Mouse (Mus musculus): ENCODE measurements at regions not wholly inside any gene's neighbourhood (a gene's known extent, or its start where the extent isn't known, plus 50 kb on each side); places are given as distances from the start of the nearest gene placed in this dataset.

DNA sequence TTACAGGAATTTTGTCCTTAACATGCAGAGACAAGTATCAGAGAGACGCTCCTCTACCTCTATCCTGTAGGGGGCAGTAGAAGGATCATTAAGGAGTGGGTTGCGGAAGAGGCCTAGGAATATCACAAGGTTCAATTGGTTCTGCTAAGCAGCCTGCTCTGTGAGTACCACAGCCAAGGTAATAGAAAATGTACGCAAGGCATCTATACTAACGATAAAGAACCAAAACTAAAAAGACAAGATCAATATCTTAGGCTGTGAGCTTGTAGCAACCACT lies 469.1 kb downstream of the Plcl1 start:
- 68% methylated on average over 4 of the region's 4 CpGs for WGBS
- no peaks in the 10 kb centered on the region for H3K4me1 ChIP-seq (ENCODE audit: control insufficient read depth, insufficient read depth, low read length)
- DNase-seq (ENCODE audit: low spot score) (no peak), ATAC-seq (ENCODE audit: low read depth) (no peak)
- no peak overlapping the region for H3K27ac ChIP-seq (replicated peaks; ENCODE audit: low read depth, low read length)
- no peak overlapping the region for H3K9ac ChIP-seq (ENCODE audit: low read depth, low read length)
- no peaks in the 10 kb centered on the region for H3K27me3 ChIP-seq (replicated peaks; ENCODE audit: control insufficient read depth, insufficient read depth, low read length)
- no peaks in the 10 kb centered on the region for H3K36me3 ChIP-seq (ENCODE audit: control insufficient read depth, insufficient read depth, low read length)
- no peaks in the 10 kb centered on the region for H3K9me3 ChIP-seq (ENCODE audit: control insufficient read depth, low read length)
- no peak overlapping the region for H3K4me2 ChIP-seq (ENCODE audit: low read depth, low read length)
- no peak overlapping the region for H3K4me3 ChIP-seq (ENCODE audit: low read depth, low read length)

DNA sequence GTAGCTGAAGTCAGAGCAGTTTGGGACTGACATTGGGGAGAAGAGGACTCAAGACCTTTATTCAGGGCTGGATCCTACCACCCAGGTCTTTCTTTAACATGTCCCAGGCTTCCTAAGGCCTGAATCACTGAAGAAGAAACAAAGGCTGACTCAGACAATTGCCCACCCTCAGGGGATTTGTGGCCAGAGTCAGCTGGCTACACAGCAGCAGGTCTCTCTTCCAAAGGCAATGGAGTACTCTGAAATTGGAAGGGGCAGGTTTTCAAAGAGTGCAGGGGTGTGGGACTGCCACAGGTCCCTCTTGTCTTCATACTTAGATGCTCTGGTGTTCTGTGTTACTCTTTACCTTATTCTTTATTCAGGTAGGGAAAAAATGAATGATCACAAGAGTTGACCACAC lies 478.9 kb downstream of the Plcl1 start:
- peaks cover 15% of the 10 kb centered on the region; the same call in 1 of the 2 replicates for H3K27me3 ChIP-seq (replicated peaks; ENCODE audit: control insufficient read depth, insufficient read depth, low read length)
- no peak for ATAC-seq (ENCODE audit: low read depth)

DNA sequence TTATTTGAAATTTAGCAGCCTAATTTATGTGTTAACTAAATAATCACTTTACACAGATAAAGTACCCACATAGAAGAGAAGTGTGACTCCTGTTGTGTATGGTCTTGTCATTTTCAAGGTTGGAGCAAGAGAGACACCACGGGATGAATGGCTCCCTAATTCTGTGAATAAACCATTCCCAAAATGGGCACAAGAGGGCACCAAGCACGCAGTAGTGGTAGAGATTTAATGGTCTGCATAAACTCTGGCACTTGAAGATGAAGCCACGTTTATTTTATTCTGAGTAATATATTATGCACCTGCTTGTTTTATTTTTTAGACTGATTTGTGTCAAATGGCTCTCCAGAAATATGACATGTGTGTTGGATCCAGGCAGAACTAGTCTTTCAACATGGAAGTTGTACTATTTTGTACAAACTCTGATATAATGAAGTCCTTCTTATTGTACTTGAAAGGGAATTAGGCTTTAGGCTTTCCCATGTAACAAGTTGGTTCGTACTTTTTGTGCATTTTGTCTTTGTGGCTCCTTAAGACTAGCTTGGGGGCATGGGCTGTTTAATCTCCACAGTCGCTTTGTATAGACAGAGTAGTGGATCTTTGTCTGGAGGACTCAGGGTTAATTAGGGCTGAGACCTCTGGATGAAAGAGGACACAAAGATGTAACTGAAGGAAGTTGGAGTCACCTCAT lies 480.8 kb downstream of the Plcl1 start:
- DNase-seq (ENCODE audit: low spot score) (peak; percentile 73), ATAC-seq (ENCODE audit: low read depth) (peak; percentile 62; the same call in 1 of the 2 replicates)
- no peaks in the 10 kb centered on the region for H3K36me3 ChIP-seq (ENCODE audit: control insufficient read depth, insufficient read depth, low read length)
- H3K4me1 ChIP-seq (ENCODE audit: control insufficient read depth, insufficient read depth, low read length), result peaks cover 3% of the 10 kb centered on the region; the same call in 1 of the 2 replicates
- WGBS, result 14% methylated on average over 5 of the region's 5 CpGs
- H3K9ac ChIP-seq (ENCODE audit: low read depth, low read length), result no peak overlapping the region
- no peak overlapping the region for H3K27ac ChIP-seq (replicated peaks; ENCODE audit: low read depth, low read length)
- no peak overlapping the region for H3K4me2 ChIP-seq (ENCODE audit: low read depth, low read length)
- H3K4me3 ChIP-seq (ENCODE audit: low read depth, low read length), result no peak overlapping the region
- peaks cover 31% of the 10 kb centered on the region for H3K27me3 ChIP-seq (replicated peaks; ENCODE audit: control insufficient read depth, insufficient read depth, low read length)
- H3K9me3 ChIP-seq (ENCODE audit: control insufficient read depth, low read length), result no peaks in the 10 kb centered on the region

More for the DNA sequence above, 478.9 kb downstream of the Plcl1 start:
- Histone ChIP-seq H3K9ac (ENCODE audit: low read depth, low read length) (no peak overlapping the region), H3K4me3 (ENCODE audit: low read depth, low read length) (no peak overlapping the region), H3K4me1 (ENCODE audit: control insufficient read depth, insufficient read depth, low read length) (peaks cover 3% of the 10 kb centered on the region; the same call in 1 of the 2 replicates), H3K36me3 (ENCODE audit: control insufficient read depth, insufficient read depth, low read length) (no peaks in the 10 kb centered on the region), H3K4me2 (ENCODE audit: low read depth, low read length) (no peak overlapping the region), H3K9me3 (ENCODE audit: control insufficient read depth, low read length) (peaks cover 4% of the 10 kb centered on the region; the same call in 1 of the 2 replicates), H3K27ac (replicated peaks; ENCODE audit: low read depth, low read length) (no peak overlapping the region)
- no peak for DNase-seq (ENCODE audit: low spot score)

DNA sequence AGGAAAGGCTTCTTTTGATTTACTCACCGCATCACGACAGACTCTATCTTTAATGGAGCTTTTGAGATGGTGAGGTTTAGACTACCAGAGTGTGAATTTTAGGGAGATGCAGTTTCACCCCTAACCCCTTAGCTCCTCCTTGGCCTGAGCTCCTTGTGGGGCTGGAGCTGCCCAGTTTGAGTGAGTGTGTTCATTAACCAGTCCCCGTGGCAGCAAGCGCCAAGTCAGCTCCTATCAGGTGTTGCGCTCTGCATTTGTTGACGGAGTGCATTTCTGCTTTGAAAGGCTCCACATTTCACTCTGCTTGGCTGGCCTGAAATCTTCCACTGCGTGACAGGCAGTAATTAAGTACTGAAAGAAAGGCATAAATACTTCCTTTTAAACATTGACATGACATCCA lies 481.7 kb downstream of the Plcl1 start:
- Histone ChIP-seq H3K36me3 (ENCODE audit: control insufficient read depth, insufficient read depth, low read length) (no peaks in the 10 kb centered on the region), H3K27me3 (replicated peaks; ENCODE audit: control insufficient read depth, insufficient read depth, low read length) (peaks cover 37% of the 10 kb centered on the region), H3K9ac (ENCODE audit: low read depth, low read length) (no peak overlapping the region), H3K27ac (replicated peaks; ENCODE audit: low read depth, low read length) (no peak overlapping the region), H3K4me3 (ENCODE audit: low read depth, low read length) (no peak overlapping the region), H3K4me1 (ENCODE audit: control insufficient read depth, insufficient read depth, low read length) (peaks cover 3% of the 10 kb centered on the region; the same call in 1 of the 2 replicates), H3K9me3 (ENCODE audit: control insufficient read depth, low read length) (no peaks in the 10 kb centered on the region), H3K4me2 (ENCODE audit: low read depth, low read length) (no peak overlapping the region)
- DNase-seq (ENCODE audit: low spot score) (peak; percentile 46), ATAC-seq (ENCODE audit: low read depth) (no peak; the same call in 1 of the 2 replicates)
- WGBS, result 54% methylated on average over 7 of the region's 7 CpGs

- H3K9ac ChIP-seq (ENCODE audit: low read depth, low read length), result no peak overlapping the region
- H3K27me3 ChIP-seq (replicated peaks; ENCODE audit: control insufficient read depth, insufficient read depth, low read length), result peaks cover 37% of the 10 kb centered on the region
- H3K4me1 ChIP-seq (ENCODE audit: control insufficient read depth, insufficient read depth, low read length), result peaks cover 3% of the 10 kb centered on the region; the same call in 1 of the 2 replicates
- no peaks in the 10 kb centered on the region for H3K9me3 ChIP-seq (ENCODE audit: control insufficient read depth, low read length)
- peak overlapping the region; percentile 18; the same call in 1 of the 2 replicates for H3K4me2 ChIP-seq (ENCODE audit: low read depth, low read length)
- WGBS, result 36% methylated on average over 17 of the region's 17 CpGs
- no peak for ATAC-seq (ENCODE audit: low read depth)
- H3K36me3 ChIP-seq (ENCODE audit: control insufficient read depth, insufficient read depth, low read length), result no peaks in the 10 kb centered on the region
- no peak overlapping the region for H3K27ac ChIP-seq (replicated peaks; ENCODE audit: low read depth, low read length)
- H3K4me3 ChIP-seq (ENCODE audit: low read depth, low read length), result no peak overlapping the region
- peak; percentile 76 for DNase-seq (ENCODE audit: low spot score)
Observed at GRCm38 (mm10) chr1:55888711-55889366, 483.1 kb downstream of the Plcl1 start.

- WGBS, result 50% methylated on average over 15 of the region's 15 CpGs
- peak; percentile 83 for DNase-seq (ENCODE audit: low spot score)
- H3K4me1 ChIP-seq (ENCODE audit: control insufficient read depth, insufficient read depth, low read length), result peaks cover 3% of the 10 kb centered on the region; the same call in 1 of the 2 replicates
- H3K4me2 ChIP-seq (ENCODE audit: low read depth, low read length), result no peak overlapping the region
- H3K27me3 ChIP-seq (replicated peaks; ENCODE audit: control insufficient read depth, insufficient read depth, low read length), result peaks cover 37% of the 10 kb centered on the region
- no peak for ATAC-seq (ENCODE audit: low read depth)
- no peaks in the 10 kb centered on the region for H3K36me3 ChIP-seq (ENCODE audit: control insufficient read depth, insufficient read depth, low read length)
- H3K9me3 ChIP-seq (ENCODE audit: control insufficient read depth, low read length), result no peaks in the 10 kb centered on the region
- H3K9ac ChIP-seq (ENCODE audit: low read depth, low read length), result no peak overlapping the region
- no peak overlapping the region for H3K4me3 ChIP-seq (ENCODE audit: low read depth, low read length)
- H3K27ac ChIP-seq (replicated peaks; ENCODE audit: low read depth, low read length), result no peak overlapping the region
Observed at GRCm38 (mm10) chr1:55890511-55891151, 484.9 kb downstream of the Plcl1 start.

DNA sequence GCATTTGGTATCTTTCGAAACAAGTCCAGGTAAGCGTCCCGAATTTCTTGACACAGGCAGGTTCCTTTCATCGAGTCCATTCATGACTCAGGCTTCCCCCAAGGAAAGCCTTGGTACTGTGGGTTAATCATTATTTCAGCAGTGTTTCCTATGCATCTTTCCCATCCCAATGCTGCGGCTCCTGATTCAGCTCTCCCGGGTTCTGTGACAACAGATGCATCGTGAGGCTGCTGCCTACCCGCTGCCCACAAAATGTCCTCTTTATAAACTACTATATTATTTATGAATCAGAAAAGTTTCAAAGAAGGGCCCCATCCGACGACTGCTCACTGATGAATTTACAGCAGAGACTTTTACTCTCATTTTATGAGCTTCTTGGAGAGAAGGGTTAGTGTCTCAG lies 486.2 kb downstream of the Plcl1 start:
- Histone ChIP-seq H3K36me3 (ENCODE audit: control insufficient read depth, insufficient read depth, low read length) (no peaks in the 10 kb centered on the region), H3K9me3 (ENCODE audit: control insufficient read depth, low read length) (no peaks in the 10 kb centered on the region), H3K27me3 (replicated peaks; ENCODE audit: control insufficient read depth, insufficient read depth, low read length) (peaks cover 37% of the 10 kb centered on the region), H3K27ac (replicated peaks; ENCODE audit: low read depth, low read length) (no peak overlapping the region), H3K4me2 (ENCODE audit: low read depth, low read length) (no peak overlapping the region), H3K4me1 (ENCODE audit: control insufficient read depth, insufficient read depth, low read length) (peaks cover 3% of the 10 kb centered on the region; the same call in 1 of the 2 replicates), H3K4me3 (ENCODE audit: low read depth, low read length) (no peak overlapping the region), H3K9ac (ENCODE audit: low read depth, low read length) (no peak overlapping the region)
- WGBS, result 85% methylated on average over 10 of the region's 10 CpGs
- DNase-seq (ENCODE audit: low spot score) (no peak), ATAC-seq (ENCODE audit: low read depth) (no peak)

- ATAC-seq (ENCODE audit: low read depth) (0 out of 2 replicates have a peak, but pooled peaks have one; percentile 60), DNase-seq (ENCODE audit: low spot score) (no peak)
- Histone ChIP-seq H3K9me3 (ENCODE audit: control insufficient read depth, low read length) (no peaks in the 10 kb centered on the region), H3K27ac (replicated peaks; ENCODE audit: low read depth, low read length) (no peak overlapping the region), H3K27me3 (replicated peaks; ENCODE audit: control insufficient read depth, insufficient read depth, low read length) (no peaks in the 10 kb centered on the region), H3K4me2 (ENCODE audit: low read depth, low read length) (no peak overlapping the region), H3K9ac (ENCODE audit: low read depth, low read length) (no peak overlapping the region), H3K36me3 (ENCODE audit: control insufficient read depth, insufficient read depth, low read length) (no peaks in the 10 kb centered on the region), H3K4me1 (ENCODE audit: control insufficient read depth, insufficient read depth, low read length) (no peaks in the 10 kb centered on the region), H3K4me3 (ENCODE audit: low read depth, low read length) (no peak overlapping the region)
- 43% methylated on average over 2 of the region's 2 CpGs for WGBS
Observed at GRCm38 (mm10) chr1:55897572-55897971, 491.9 kb downstream of the Plcl1 start.
